Mouse (Mus musculus) brain, adult 2 months (tissue): Measurements from ENCODE around the gene Fignl1.

ENCODE experiments used
- DNase-seq: peaks from one replicate; pipeline ENCODE4 v3.0.0; 2011; ENCODE audit warnings: low read depth, low spot score

The Fignl1 gene

GRCm38 (mm10) chr11:11809404-11810175 lies 828 bp upstream of the Fignl1 start:
- no peak for DNase-seq

- DNase-seq = no peak
These were observed 535 bp downstream of the Fignl1 start for GRCm38 (mm10) chr11:11808035-11808819.

GRCm38 (mm10) chr11:11805951-11806350 lies 2.8 kb downstream of the Fignl1 start:
- no peak for DNase-seq

- no peak for DNase-seq
These were observed 4.3 kb downstream of the Fignl1 start for GRCm38 (mm10) chr11:11804421-11804820.

- DNase-seq = no peak
These were observed 7.7 kb downstream of the Fignl1 start for GRCm38 (mm10) chr11:11801067-11801466.

GRCm38 (mm10) chr11:11800304-11800703 lies 8.5 kb downstream of the Fignl1 start:
- DNase-seq = no peak

GRCm38 (mm10) chr11:11798690-11799089 lies 10.1 kb downstream of the Fignl1 start:
- no peak for DNase-seq

GRCm38 (mm10) chr11:11794626-11795025 lies 14.1 kb downstream of the Fignl1 start:
- DNase-seq = no peak

- peak; percentile 78 for DNase-seq
These were observed 20.2 kb downstream of the Fignl1 start for GRCm38 (mm10) chr11:11788521-11788974.

GRCm38 (mm10) chr11:11785457-11785856 lies 23.3 kb downstream of the Fignl1 start:
- DNase-seq = no peak

GRCm38 (mm10) chr11:11781728-11782127 lies 27.0 kb downstream of the Fignl1 start:
- no peak for DNase-seq

- DNase-seq = peak; percentile 28
These were observed 30.4 kb downstream of the Fignl1 start for GRCm38 (mm10) chr11:11778345-11778744.

- DNase-seq = no peak
These were observed 31.0 kb downstream of the Fignl1 start for GRCm38 (mm10) chr11:11777796-11778195.

- no peak for DNase-seq
These were observed 31.5 kb downstream of the Fignl1 start for GRCm38 (mm10) chr11:11777246-11777645.

- no peak for DNase-seq
These were observed 32.0 kb downstream of the Fignl1 start for GRCm38 (mm10) chr11:11776822-11777174.

GRCm38 (mm10) chr11:11776071-11776821 lies 32.5 kb downstream of the Fignl1 start:
- DNase-seq = no peak

- DNase-seq = no peak
These were observed 33.9 kb downstream of the Fignl1 start for GRCm38 (mm10) chr11:11774893-11775292.

- no peak for DNase-seq
These were observed 34.4 kb downstream of the Fignl1 start for GRCm38 (mm10) chr11:11774384-11774783.

- no peak for DNase-seq
These were observed 36.6 kb downstream of the Fignl1 start for GRCm38 (mm10) chr11:11772196-11772595.

- DNase-seq = no peak
These were observed 38.1 kb downstream of the Fignl1 start for GRCm38 (mm10) chr11:11770691-11771090.

GRCm38 (mm10) chr11:11769281-11769680 lies 39.5 kb downstream of the Fignl1 start:
- DNase-seq = no peak

- DNase-seq = no peak
These were observed 40.7 kb downstream of the Fignl1 start for GRCm38 (mm10) chr11:11768057-11768456.
